Mouse (Mus musculus): Measurements from ENCODE around the gene Snrnp200. TPM values are rescaled to one million over a fixed set of nuclear protein-coding genes. Genes with fewer than 3 reads are reported as not detected.
A peak's percentile ranks its signal among the peaks of the same experiment; 100 is the strongest.

Snrnp200 gene
- polyA plus RNA-seq, 1 experiment from 2014 or later, result 25.4 TPM

- H3K4me1 ChIP-seq (replicated peaks), result no peaks in the 10 kb centered on the region
- no peak overlapping the region for H3K4me3 ChIP-seq (replicated peaks)
- DNase-seq, result no peak
- no peak for ATAC-seq (ENCODE audit: low read depth)
- no peak overlapping the region for H3K27ac ChIP-seq
- H3K9ac ChIP-seq, result no peak overlapping the region
- no peak overlapping the region for H3K4me2 ChIP-seq
- no peaks in the 10 kb centered on the region for H3K27me3 ChIP-seq
- peaks cover 94% of the 10 kb centered on the region for H3K36me3 ChIP-seq
- 95% methylated on average over 3 of the region's 3 CpGs for WGBS (ENCODE audit: insufficient replicate concordance)
- no peaks in the 10 kb centered on the region for H3K9me3 ChIP-seq (replicated peaks)
Measured at GRCm38 (mm10) chr2:127225261-127225660, 17.1 kb downstream of the Snrnp200 start.

DNA sequence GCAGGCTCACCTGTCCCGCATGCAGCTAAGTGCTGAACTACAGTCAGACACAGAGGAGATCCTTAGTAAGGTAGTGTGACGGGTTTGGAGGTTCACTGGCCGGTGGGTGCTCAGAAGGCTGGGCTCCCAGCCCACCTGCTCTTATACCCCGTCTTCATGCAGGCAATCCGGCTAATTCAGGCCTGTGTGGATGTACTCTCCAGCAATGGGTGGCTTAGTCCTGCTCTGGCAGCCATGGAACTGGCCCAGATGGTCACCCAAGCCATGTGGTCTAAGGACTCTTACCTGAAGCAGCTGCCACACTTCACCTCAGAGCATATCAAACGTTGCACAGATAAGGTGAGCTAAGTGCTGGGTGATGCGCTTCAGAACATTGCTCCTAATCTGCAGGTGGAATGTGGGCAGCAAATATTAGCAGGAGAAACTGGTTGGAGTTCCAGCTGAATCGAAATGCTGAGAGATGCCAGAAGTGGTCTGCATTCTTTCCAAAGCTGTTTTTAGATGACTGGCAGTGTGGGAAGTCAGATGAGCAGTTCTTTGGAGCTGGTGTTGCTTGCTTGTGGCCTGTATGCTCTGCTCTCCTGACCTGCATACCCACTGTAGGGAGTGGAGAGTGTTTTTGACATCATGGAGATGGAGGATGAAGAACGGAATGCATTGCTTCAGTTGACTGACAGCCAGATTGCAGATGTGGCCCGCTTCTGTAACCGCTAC, 29.9 kb downstream of the Snrnp200 start:
- no peaks in the 10 kb centered on the region for H3K9me3 ChIP-seq (replicated peaks)
- no peak overlapping the region for H3K4me2 ChIP-seq
- no peak overlapping the region for H3K27ac ChIP-seq
- no peak overlapping the region for H3K4me3 ChIP-seq (replicated peaks)
- H3K36me3 ChIP-seq, result peaks cover 94% of the 10 kb centered on the region
- no peak overlapping the region for H3K9ac ChIP-seq
- ATAC-seq (ENCODE audit: low read depth) (no peak), DNase-seq (no peak)
- H3K27me3 ChIP-seq, result no peaks in the 10 kb centered on the region
- no peaks in the 10 kb centered on the region for H3K4me1 ChIP-seq (replicated peaks)
- 86% methylated on average over 11 of the region's 11 CpGs for WGBS (ENCODE audit: insufficient replicate concordance)

DNA sequence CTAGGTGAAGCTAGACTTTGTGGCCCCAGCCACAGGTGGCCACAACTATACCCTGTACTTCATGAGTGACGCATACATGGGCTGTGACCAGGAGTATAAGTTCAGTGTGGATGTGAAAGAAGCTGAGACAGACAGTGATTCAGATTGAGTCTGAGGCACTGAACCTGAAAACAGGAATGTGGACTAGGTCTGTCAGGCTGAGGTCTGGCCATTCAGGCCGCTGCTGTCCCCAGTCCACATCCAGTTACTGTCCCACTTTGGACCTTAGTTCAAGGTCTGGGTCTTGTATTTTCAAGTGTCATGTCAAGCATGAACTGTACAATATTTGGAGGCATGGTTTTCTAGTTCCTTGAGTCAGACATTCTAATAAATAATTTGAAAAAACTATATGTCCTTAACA, 31.9 kb downstream of the Snrnp200 start:
- H3K36me3 ChIP-seq, result peaks cover 90% of the 10 kb centered on the region
- no peaks in the 10 kb centered on the region for H3K9me3 ChIP-seq (replicated peaks)

GRCm38 (mm10) chr2:127247592-127248333, 39.6 kb downstream of the Snrnp200 start, which contains the start of the genes Ciao1 and Tmem127:
Gene Ciao1 (minus strand): TSS chr2:127247816.
Gene Tmem127 (plus strand): TSS chr2:127247908.
- WGBS (ENCODE audit: insufficient replicate concordance), result under 1% methylated on average over 53 of the region's 53 CpGs
- Histone ChIP-seq H3K4me3 (replicated peaks) (peak within 1 kb of the TSS; percentile 97), H3K4me2 (peak within 1 kb of the TSS; percentile 99), H3K27ac (peak within 1 kb of the TSS; percentile 95), H3K9ac (peak within 1 kb of the TSS; percentile 95), H3K9me3 (replicated peaks) (no peaks in the 10 kb centered on the region), H3K4me1 (replicated peaks) (peaks cover 56% of the 10 kb centered on the region), H3K36me3 (peaks cover 40% of the 10 kb centered on the region), H3K27me3 (no peaks in the 10 kb centered on the region)
- DNase-seq, result peak; percentile 97
- ATAC-seq (ENCODE audit: low read depth), result peak; percentile 98

More for the DNA sequence above, 31.9 kb downstream of the Snrnp200 start:
- no peaks in the 10 kb centered on the region for H3K4me1 ChIP-seq (replicated peaks)
- H3K27me3 ChIP-seq, result no peaks in the 10 kb centered on the region
- H3K4me3 ChIP-seq (replicated peaks), result no peak overlapping the region
- no peak overlapping the region for H3K27ac ChIP-seq
- DNase-seq (no peak), ATAC-seq (ENCODE audit: low read depth) (no peak)
- no peak overlapping the region for H3K4me2 ChIP-seq
- WGBS (ENCODE audit: insufficient replicate concordance), result 90% methylated on average over 2 of the region's 2 CpGs
- no peak overlapping the region for H3K9ac ChIP-seq

DNA sequence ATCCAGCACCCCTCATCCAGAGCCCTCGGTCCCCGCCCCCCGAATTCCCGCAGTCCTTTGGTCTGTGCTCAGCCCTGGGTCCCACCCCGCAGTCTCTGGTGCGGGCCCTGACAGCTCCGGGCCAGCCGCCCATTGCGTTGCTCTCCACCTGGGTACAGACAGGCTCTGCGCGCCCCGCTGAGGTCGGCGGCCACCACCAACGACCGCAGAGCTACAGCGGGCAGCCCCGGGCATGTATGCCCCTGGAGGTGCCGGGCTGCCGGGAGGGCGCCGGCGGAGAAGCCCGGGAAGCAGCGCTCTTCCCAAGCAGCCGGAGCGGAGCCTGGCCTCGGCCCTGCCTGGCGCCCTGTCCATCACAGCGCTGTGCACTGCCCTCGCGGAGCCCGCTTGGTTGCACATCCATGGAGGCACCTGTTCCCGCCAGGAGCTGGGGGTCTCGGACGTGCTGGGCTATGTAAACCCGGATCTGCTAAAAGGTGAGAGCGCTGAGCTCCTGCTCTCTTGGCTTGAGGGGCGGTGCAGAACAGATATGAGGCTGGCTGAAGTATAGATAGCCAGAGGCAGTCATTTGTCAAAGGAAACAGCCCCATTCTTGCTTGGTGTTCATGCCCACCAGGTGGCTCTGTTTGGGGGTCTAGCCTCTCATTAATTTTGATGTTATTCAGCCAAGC, 40.3 kb downstream of the Snrnp200 start:
- peak; percentile 48 for ATAC-seq (ENCODE audit: low read depth)
- H3K4me2 ChIP-seq, result peak overlapping the region; percentile 99
- H3K36me3 ChIP-seq, result peaks cover 37% of the 10 kb centered on the region
- H3K27ac ChIP-seq, result peak overlapping the region; percentile 95
- H3K4me3 ChIP-seq (replicated peaks), result peak overlapping the region; percentile 97
- under 1% methylated on average over 39 of the region's 39 CpGs for WGBS (ENCODE audit: insufficient replicate concordance)
- H3K9me3 ChIP-seq (replicated peaks), result no peaks in the 10 kb centered on the region
- H3K9ac ChIP-seq, result peak overlapping the region; percentile 95
- DNase-seq, result peak; percentile 56
- H3K4me1 ChIP-seq (replicated peaks), result peaks cover 56% of the 10 kb centered on the region
- H3K27me3 ChIP-seq, result no peaks in the 10 kb centered on the region

GRCm38 (mm10) chr2:127250291-127251008, 42.3 kb downstream of the Snrnp200 start:
- H3K9me3 ChIP-seq (replicated peaks), result no peaks in the 10 kb centered on the region
- no peak for DNase-seq
- H3K4me1 ChIP-seq (replicated peaks), result peaks cover 56% of the 10 kb centered on the region
- H3K27ac ChIP-seq, result no peak overlapping the region
- no peak overlapping the region for H3K9ac ChIP-seq
- H3K4me3 ChIP-seq (replicated peaks), result no peak overlapping the region
- peaks cover 18% of the 10 kb centered on the region for H3K36me3 ChIP-seq
- no peak for ATAC-seq (ENCODE audit: low read depth)
- 69% methylated on average over 9 of the region's 9 CpGs for WGBS (ENCODE audit: insufficient replicate concordance)
- H3K27me3 ChIP-seq, result no peaks in the 10 kb centered on the region
- peak overlapping the region; percentile 99 for H3K4me2 ChIP-seq

DNA sequence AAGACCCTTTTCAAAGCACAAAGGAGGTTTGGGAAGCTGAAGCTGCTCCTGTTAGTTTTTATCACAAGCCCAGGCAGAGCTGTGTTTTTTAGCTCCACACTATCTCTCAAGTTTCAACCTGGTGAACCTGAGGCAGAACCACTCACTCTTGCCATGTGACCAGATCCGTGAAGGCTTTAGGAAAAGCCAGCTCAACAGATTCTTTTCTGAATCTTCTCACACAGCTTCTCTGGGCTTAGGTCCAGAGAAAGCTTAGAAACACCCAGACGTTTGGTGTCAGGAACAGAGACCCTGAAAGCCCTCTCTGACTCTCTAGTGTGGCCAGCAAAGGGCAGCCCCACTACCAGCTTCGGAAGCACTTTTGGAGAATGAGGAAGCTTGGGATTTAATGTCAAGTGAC, 43.3 kb downstream of the Snrnp200 start:
- Histone ChIP-seq H3K9me3 (replicated peaks) (no peaks in the 10 kb centered on the region), H3K4me1 (replicated peaks) (peaks cover 47% of the 10 kb centered on the region), H3K4me3 (replicated peaks) (no peak overlapping the region), H3K36me3 (peaks cover 14% of the 10 kb centered on the region), H3K27me3 (no peaks in the 10 kb centered on the region), H3K9ac (no peak overlapping the region), H3K27ac (no peak overlapping the region), H3K4me2 (no peak overlapping the region)
- ATAC-seq (ENCODE audit: low read depth) (no peak), DNase-seq (no peak)
- WGBS (ENCODE audit: insufficient replicate concordance), result 76% methylated on average over 3 of the region's 3 CpGs

DNA sequence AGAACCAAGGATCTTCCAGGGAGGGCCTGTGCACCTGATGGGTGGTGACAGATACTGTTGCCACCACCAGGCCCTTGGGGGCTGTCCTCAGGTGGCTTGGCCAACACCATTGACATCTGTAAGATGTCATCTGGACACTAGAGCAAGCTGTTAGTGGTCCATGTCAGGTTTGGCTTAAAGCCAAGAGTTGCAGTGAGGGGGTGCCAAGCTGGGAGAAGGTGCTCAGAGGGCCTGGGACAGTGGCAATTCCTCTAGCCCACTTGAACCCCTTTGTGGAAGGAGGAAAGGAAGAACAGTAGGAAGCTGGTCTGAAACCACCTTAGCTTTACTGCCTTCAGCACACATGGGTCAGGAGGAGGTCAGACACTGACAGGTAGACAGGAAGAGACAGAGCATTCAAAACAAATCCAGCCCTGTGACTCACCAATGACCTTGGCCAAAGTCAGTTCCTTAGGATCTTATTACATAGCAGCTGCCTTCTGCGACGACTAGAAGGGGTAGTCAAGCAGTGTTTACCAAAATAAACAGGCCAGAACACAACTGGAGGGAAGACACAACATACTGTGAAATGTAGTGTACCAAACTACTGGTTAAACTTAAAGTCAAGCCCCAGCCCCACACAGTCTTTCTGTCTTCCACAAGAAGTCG, 43.8 kb downstream of the Snrnp200 start:
- 56% methylated on average over 3 of the region's 3 CpGs for WGBS (ENCODE audit: insufficient replicate concordance)

GRCm38 (mm10) chr2:127252787-127253186, 44.6 kb downstream of the Snrnp200 start:
- no peak overlapping the region for H3K4me2 ChIP-seq
- DNase-seq (no peak), ATAC-seq (ENCODE audit: low read depth) (no peak)
- H3K9me3 ChIP-seq (replicated peaks), result no peaks in the 10 kb centered on the region
- 78% methylated on average over 5 of the region's 5 CpGs for WGBS (ENCODE audit: insufficient replicate concordance)
- no peak overlapping the region for H3K4me3 ChIP-seq (replicated peaks)
- peaks cover 38% of the 10 kb centered on the region for H3K4me1 ChIP-seq (replicated peaks)
- H3K36me3 ChIP-seq, result peaks cover 25% of the 10 kb centered on the region
- peak overlapping the region; percentile 19; the same call in 1 of the 2 replicates for H3K27ac ChIP-seq
- no peak overlapping the region for H3K9ac ChIP-seq
- H3K27me3 ChIP-seq, result no peaks in the 10 kb centered on the region

More for the DNA sequence above, 43.8 kb downstream of the Snrnp200 start:
- no peak overlapping the region for H3K4me3 ChIP-seq (replicated peaks)
- peaks cover 17% of the 10 kb centered on the region for H3K36me3 ChIP-seq
- no peaks in the 10 kb centered on the region for H3K9me3 ChIP-seq (replicated peaks)
- H3K27ac ChIP-seq, result no peak overlapping the region
- H3K4me1 ChIP-seq (replicated peaks), result peaks cover 41% of the 10 kb centered on the region
- H3K27me3 ChIP-seq, result no peaks in the 10 kb centered on the region
- H3K4me2 ChIP-seq, result no peak overlapping the region
- ATAC-seq (ENCODE audit: low read depth) (no peak), DNase-seq (no peak)
- no peak overlapping the region for H3K9ac ChIP-seq

DNA sequence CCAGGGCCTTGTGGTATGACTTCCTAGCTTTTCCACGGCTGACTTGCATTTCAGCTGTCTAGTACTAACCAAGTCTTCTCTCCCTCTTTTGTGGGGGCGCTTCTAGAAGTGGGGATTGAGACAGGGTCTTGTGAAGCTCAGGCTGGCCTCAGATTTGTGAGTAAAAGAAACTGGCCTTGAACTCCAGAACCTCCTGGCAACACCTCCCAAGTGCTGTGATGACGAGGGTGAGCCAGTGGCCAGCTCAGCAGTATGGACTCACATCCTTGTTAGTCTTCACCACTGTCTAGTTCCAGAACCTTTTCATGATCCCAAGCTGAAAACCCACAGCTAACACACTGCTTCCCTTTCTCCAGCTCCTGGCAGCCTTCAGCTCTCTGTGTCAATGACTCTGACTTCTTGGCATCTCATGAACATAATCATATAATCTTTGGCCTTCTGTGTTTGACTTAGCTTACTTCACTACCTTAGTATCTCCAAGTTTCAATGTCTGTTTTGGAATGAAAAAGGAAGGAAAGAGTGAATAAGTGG, 46.5 kb downstream of the Snrnp200 start:
- Histone ChIP-seq H3K4me3 (replicated peaks) (no peak overlapping the region), H3K4me1 (replicated peaks) (peaks cover 25% of the 10 kb centered on the region), H3K9ac (no peak overlapping the region), H3K9me3 (replicated peaks) (no peaks in the 10 kb centered on the region), H3K36me3 (peaks cover 44% of the 10 kb centered on the region), H3K27me3 (no peaks in the 10 kb centered on the region), H3K27ac (no peak overlapping the region), H3K4me2 (no peak overlapping the region)
- ATAC-seq (ENCODE audit: low read depth) (no peak), DNase-seq (no peak)
- WGBS (ENCODE audit: insufficient replicate concordance), result 72% methylated on average over 3 of the region's 3 CpGs
